Mouse (Mus musculus) stomach, embryonic 16.5 days (tissue): ENCODE data around the gene Sh2d6. TPM values are rescaled to one million over a fixed set of nuclear protein-coding genes. Genes with fewer than 3 reads are reported as not detected.

Experiments used
- ATAC-seq: fragments of 200-750 bp; cut with Nextera tagmentation; 2 replicates; pipeline ENCODE4 v1.8.0; 2017; ENCODE audit warnings: moderate number of reproducible peaks, moderate TSS enrichment; ENCODE audit not compliant: insufficient read depth, low FRiP score
- H3K27ac ChIP-seq: fragments of 300-500 bp; sonication (generic); 2 replicates; pipeline ENCODE4 v1.5.1; 2014; ENCODE audit warnings: low read length
- H3K27me3 ChIP-seq: fragments of 300-500 bp; sonication (generic); 2 replicates; pipeline ENCODE4 v1.6.1; 2014; ENCODE audit warnings: low read length, control low read depth, mixed read lengths; ENCODE audit not compliant: control insufficient read depth, insufficient read depth
- H3K36me3 ChIP-seq: fragments of 300-500 bp; sonication (generic); 2 replicates; pipeline ENCODE4 v1.6.1; 2014; ENCODE audit warnings: low read length; ENCODE audit not compliant: control insufficient read depth, insufficient read depth
- H3K4me1 ChIP-seq: fragments of 300-500 bp; sonication (generic); 2 replicates; pipeline ENCODE4 v1.6.1; 2014; ENCODE audit warnings: low read length, control low read depth, mixed read lengths; ENCODE audit not compliant: control insufficient read depth, insufficient read depth
- H3K4me2 ChIP-seq: fragments of 300-500 bp; sonication (generic); 2 replicates; pipeline ENCODE4 v1.6.1; 2014; ENCODE audit warnings: low read depth, low read length, mixed read lengths
- H3K4me3 ChIP-seq: fragments of 300-500 bp; sonication (generic); replicated peaks from 2 replicates; pipeline ENCODE4 v1.5.1; 2014; ENCODE audit warnings: mild to moderate bottlenecking, low read length
- H3K9ac ChIP-seq: fragments of 300-500 bp; sonication (generic); 2 replicates; pipeline ENCODE4 v1.6.1; 2014; ENCODE audit warnings: low read length
- H3K9me3 ChIP-seq: fragments of 300-500 bp; sonication (generic); replicated peaks from 2 replicates; pipeline ENCODE4 v1.6.1; 2016; ENCODE audit warnings: low read length, control low read depth; ENCODE audit not compliant: control insufficient read depth
- WGBS: fragments of 180-500 bp; shearing (Covaris S2); extraction: QIAGEN DNeasy Blood & Tissue Kit; methylation state at CpG from one replicate; pipeline ENCODE4 v1.1.7; 2014; 5-methylcytosine and 5-hydroxymethylcytosine counted together
- polyA plus RNA-seq: library from polyadenylated mRNA; unstranded; fragments of >200 nt; fragmentation: Nextera tagmentation; extraction: Ambion mirVana; gene quantifications from 2 replicates; pipeline ENCODE4 v1.2.1, GENCODE M21; 2015

Sh2d6 gene
- polyA plus RNA-seq, 1 experiment from 2014 or later: 0.21 TPM

GRCm38 (mm10) chr6:72498950-72499349 lies 22.6 kb downstream of the Sh2d6 start:
- no peak for ATAC-seq
- H3K27ac ChIP-seq: no peak overlapping the region
- 35% methylated on average over 5 of the region's 5 CpGs for WGBS

GRCm38 (mm10) chr6:72492892-72493291 lies 28.6 kb downstream of the Sh2d6 start:
- Histone ChIP-seq H3K4me1 (no peaks in the 10 kb centered on the region), H3K4me2 (no peak overlapping the region), H3K4me3 (no peak overlapping the region), H3K36me3 (no peaks in the 10 kb centered on the region), H3K27me3 (no peaks in the 10 kb centered on the region), H3K9me3 (no peaks in the 10 kb centered on the region), H3K27ac (no peak overlapping the region), H3K9ac (no peak overlapping the region)
- no peak for ATAC-seq
- 33% methylated on average over 6 of the region's 6 CpGs for WGBS

More at GRCm38 (mm10) chr6:72498950-72499349, 22.6 kb downstream of the Sh2d6 start:
- H3K4me1 ChIP-seq: no peaks in the 10 kb centered on the region
- H3K9ac ChIP-seq: no peak overlapping the region
- no peak overlapping the region for H3K4me2 ChIP-seq
- H3K4me3 ChIP-seq: no peak overlapping the region
- H3K36me3 ChIP-seq: no peaks in the 10 kb centered on the region
- H3K27me3 ChIP-seq: no peaks in the 10 kb centered on the region
- no peaks in the 10 kb centered on the region for H3K9me3 ChIP-seq

- no peak overlapping the region for H3K4me3 ChIP-seq
- H3K9ac ChIP-seq: no peak overlapping the region
- no peak for ATAC-seq
- H3K27me3 ChIP-seq: no peaks in the 10 kb centered on the region
- H3K4me1 ChIP-seq: no peaks in the 10 kb centered on the region
- no peak overlapping the region for H3K4me2 ChIP-seq
- 44% methylated on average over 3 of the region's 3 CpGs for WGBS
- H3K27ac ChIP-seq: no peak overlapping the region
- no peaks in the 10 kb centered on the region for H3K9me3 ChIP-seq
- no peaks in the 10 kb centered on the region for H3K36me3 ChIP-seq
Observed at GRCm38 (mm10) chr6:72491151-72491550, 30.4 kb downstream of the Sh2d6 start.

GRCm38 (mm10) chr6:72489534-72489933 lies 32.0 kb downstream of the Sh2d6 start:
- no peaks in the 10 kb centered on the region for H3K27me3 ChIP-seq
- no peak overlapping the region for H3K4me2 ChIP-seq
- H3K27ac ChIP-seq: no peak overlapping the region
- no peaks in the 10 kb centered on the region for H3K9me3 ChIP-seq
- ATAC-seq: no peak
- no peak overlapping the region for H3K9ac ChIP-seq
- H3K4me1 ChIP-seq: no peaks in the 10 kb centered on the region
- no peaks in the 10 kb centered on the region for H3K36me3 ChIP-seq
- H3K4me3 ChIP-seq: no peak overlapping the region

GRCm38 (mm10) chr6:72488850-72489249 lies 32.7 kb downstream of the Sh2d6 start:
- Histone ChIP-seq H3K27ac (no peak overlapping the region), H3K4me1 (no peaks in the 10 kb centered on the region), H3K36me3 (no peaks in the 10 kb centered on the region), H3K4me2 (no peak overlapping the region), H3K9ac (no peak overlapping the region), H3K4me3 (no peak overlapping the region), H3K27me3 (no peaks in the 10 kb centered on the region), H3K9me3 (no peaks in the 10 kb centered on the region)
- 51% methylated on average over 3 of the region's 3 CpGs for whole genome bisulfite sequencing
- ATAC-seq: no peak

GRCm38 (mm10) chr6:72487282-72487681 lies 34.2 kb downstream of the Sh2d6 start:
- Histone ChIP-seq H3K9ac (no peak overlapping the region), H3K9me3 (no peaks in the 10 kb centered on the region), H3K27me3 (no peaks in the 10 kb centered on the region), H3K4me3 (no peak overlapping the region), H3K36me3 (no peaks in the 10 kb centered on the region), H3K4me2 (no peak overlapping the region), H3K4me1 (peaks cover under 1% of the 10 kb centered on the region; the same call in 1 of the 2 replicates), H3K27ac (no peak overlapping the region)
- ATAC-seq: no peak
- 63% methylated on average over 3 of the region's 3 CpGs for WGBS

- H3K9ac ChIP-seq: no peak overlapping the region
- H3K27me3 ChIP-seq: no peaks in the 10 kb centered on the region
- ATAC-seq: no peak
- H3K9me3 ChIP-seq: no peaks in the 10 kb centered on the region
- H3K4me1 ChIP-seq: peaks cover 4% of the 10 kb centered on the region; the same call in 1 of the 2 replicates
- no peak overlapping the region for H3K4me2 ChIP-seq
- WGBS: 87% methylated on average over 6 of the region's 6 CpGs
- H3K27ac ChIP-seq: no peak overlapping the region
- H3K4me3 ChIP-seq: no peak overlapping the region
- no peaks in the 10 kb centered on the region for H3K36me3 ChIP-seq
Observed at GRCm38 (mm10) chr6:72486307-72486706, 35.2 kb downstream of the Sh2d6 start.

GRCm38 (mm10) chr6:72484887-72485286 lies 36.6 kb downstream of the Sh2d6 start:
- Histone ChIP-seq H3K27ac (no peak overlapping the region), H3K9ac (no peak overlapping the region), H3K4me2 (no peak overlapping the region), H3K27me3 (no peaks in the 10 kb centered on the region), H3K4me3 (no peak overlapping the region), H3K9me3 (no peaks in the 10 kb centered on the region), H3K36me3 (no peaks in the 10 kb centered on the region), H3K4me1 (peaks cover 4% of the 10 kb centered on the region; the same call in 1 of the 2 replicates)
- 47% methylated on average over 4 of the region's 4 CpGs for WGBS
- no peak for ATAC-seq

- 59% methylated on average over 2 of the region's 2 CpGs for WGBS
- H3K27me3 ChIP-seq: no peaks in the 10 kb centered on the region
- no peak overlapping the region for H3K4me3 ChIP-seq
- no peak overlapping the region for H3K4me2 ChIP-seq
- H3K9me3 ChIP-seq: no peaks in the 10 kb centered on the region
- peaks cover 4% of the 10 kb centered on the region; the same call in 1 of the 2 replicates for H3K4me1 ChIP-seq
- H3K27ac ChIP-seq: no peak overlapping the region
- H3K36me3 ChIP-seq: no peaks in the 10 kb centered on the region
- H3K9ac ChIP-seq: no peak overlapping the region
- ATAC-seq: no peak
Observed at GRCm38 (mm10) chr6:72482156-72482555, 39.4 kb downstream of the Sh2d6 start.

- WGBS: 66% methylated on average over 2 of the region's 2 CpGs
- no peak for ATAC-seq
- H3K27me3 ChIP-seq: no peaks in the 10 kb centered on the region
- H3K36me3 ChIP-seq: no peaks in the 10 kb centered on the region
- no peaks in the 10 kb centered on the region for H3K9me3 ChIP-seq
- no peak overlapping the region for H3K4me3 ChIP-seq
- H3K27ac ChIP-seq: no peak overlapping the region
- H3K9ac ChIP-seq: no peak overlapping the region
- H3K4me1 ChIP-seq: peaks cover 4% of the 10 kb centered on the region; the same call in 1 of the 2 replicates
- no peak overlapping the region for H3K4me2 ChIP-seq
Observed at GRCm38 (mm10) chr6:72480422-72480702, 41.1 kb downstream of the Sh2d6 start.
